Mouse (Mus musculus) heart, postnatal 36 days (tissue): ENCODE results near the gene Kif3c. TPM values are rescaled to one million over a fixed set of nuclear protein-coding genes. Genes with fewer than 3 reads are reported as not detected.

Experiments used
- total RNA-seq, 2 experiments: library from RNA; stranded (reverse); gene quantifications; 2 replicates each; pipeline ENCODE4 v1.2.3; 2021

Kif3c gene
- total RNA-seq, 2 experiments from 2014 or later = 4.4 to 5.3 TPM

Other genes starting within 250 kb of the Kif3c start
- 100 to 1,000 TPM; 123 to 128 TPM for gene Rab10, start 55.2 kb upstream of the Kif3c start, total RNA-seq
- gene Asxl2, start 61.7 kb downstream of the Kif3c start, total RNA-seq = 10 to 100 TPM; 24.0 to 28.1 TPM
- 1 to 10 TPM; 5.8 to 6.7 TPM for gene Dtnb, start 207.2 kb downstream of the Kif3c start, total RNA-seq